Mouse (Mus musculus): ENCODE measurements around the gene Gm13090.

Gene Gm13090

DNA sequence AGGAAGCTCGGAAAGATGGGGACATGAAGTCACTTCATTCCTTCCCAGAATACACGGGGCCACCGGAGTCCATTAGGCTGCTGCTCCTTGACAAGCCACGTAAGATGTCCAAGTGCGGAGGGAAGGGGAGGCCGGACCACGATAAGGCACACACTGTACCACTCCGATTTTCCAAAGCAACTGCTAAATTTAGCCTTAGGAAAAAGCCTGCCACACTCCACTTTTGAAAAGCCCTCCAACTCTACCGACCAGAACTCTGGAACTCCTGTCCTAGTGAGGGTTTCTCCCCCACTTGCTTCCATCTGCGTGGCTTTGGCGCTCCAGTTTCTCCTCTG, 7.7 kb downstream of the Gm13090 start:
- DNase-seq = no peak

DNA sequence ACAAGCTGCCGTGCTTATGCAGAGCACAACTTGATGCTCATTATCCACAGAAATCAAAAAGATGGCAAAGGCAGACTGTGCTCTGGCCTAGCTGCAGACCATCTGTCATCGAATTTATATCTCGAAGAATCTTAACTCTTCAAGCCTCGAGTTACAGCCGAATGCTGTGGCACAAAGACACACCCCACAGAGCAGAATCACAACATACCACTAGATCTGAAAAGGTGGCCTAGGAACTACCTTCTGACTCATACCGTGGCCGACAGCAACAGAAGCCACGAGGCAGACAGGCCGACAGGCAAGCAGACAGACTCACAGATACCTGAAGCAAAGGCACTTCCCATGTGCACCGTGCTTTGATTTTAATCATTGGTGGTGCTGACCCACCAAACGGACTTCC, 14.3 kb downstream of the Gm13090 start:
- DNase-seq = no peak

DNA sequence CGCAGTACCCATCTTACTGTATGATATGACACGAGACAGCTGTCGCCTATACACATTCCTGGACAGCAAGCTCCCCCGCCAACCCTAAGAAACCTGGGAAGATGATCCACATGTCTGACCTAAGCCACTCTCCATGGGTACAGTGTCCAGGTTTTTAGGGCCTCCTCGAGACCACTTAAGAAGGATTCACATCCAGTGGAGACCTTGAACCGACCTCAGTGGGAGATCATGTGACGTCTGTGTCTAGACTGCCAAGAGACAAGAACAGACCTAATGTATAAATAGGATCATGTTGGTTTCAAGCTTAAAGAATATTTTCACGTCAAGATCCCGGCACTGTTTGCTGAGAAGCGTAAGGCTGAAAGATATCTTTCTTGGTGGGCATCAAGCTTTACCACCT, 14.8 kb downstream of the Gm13090 start:
- no peak for DNase-seq

DNA sequence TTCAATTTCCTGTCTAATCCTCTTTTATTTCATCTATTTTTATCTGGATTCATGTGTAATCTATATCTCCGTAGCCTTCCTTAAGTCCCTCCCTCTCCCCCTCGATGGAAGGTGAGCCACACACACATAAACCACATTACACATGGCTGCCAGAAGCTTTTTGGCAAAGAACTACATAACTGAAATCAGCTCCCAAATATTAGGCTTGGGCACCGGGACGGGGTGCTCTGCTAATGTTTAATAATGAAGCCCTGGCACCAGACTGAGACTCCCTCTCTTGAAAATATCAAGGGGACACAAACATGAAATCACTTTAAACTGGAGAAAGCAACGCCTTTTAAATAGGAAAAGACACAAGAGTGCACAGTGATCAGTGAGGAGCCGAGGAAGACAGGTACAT, 16.5 kb downstream of the Gm13090 start:
- DNase-seq = no peak

DNA sequence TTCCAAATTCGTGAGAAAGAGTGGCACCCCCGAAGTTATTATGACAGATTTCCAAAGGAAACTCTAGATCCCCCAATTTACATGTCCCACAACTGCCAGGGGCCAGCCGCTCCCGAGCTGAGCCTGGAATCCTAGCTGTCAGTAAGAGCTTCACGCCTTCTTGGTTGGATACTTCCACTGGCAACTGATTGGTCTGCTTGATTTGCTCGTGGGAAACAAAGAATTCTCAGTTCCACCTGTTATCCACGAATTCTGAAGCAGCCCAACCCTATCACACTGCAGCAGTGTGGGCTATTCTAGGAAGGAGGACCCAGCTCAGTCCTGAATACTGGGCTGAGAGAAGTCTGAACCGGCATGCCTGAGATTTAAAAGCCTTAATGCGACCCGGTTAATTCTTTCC, 17.1 kb downstream of the Gm13090 start:
- no peak for DNase-seq

DNA sequence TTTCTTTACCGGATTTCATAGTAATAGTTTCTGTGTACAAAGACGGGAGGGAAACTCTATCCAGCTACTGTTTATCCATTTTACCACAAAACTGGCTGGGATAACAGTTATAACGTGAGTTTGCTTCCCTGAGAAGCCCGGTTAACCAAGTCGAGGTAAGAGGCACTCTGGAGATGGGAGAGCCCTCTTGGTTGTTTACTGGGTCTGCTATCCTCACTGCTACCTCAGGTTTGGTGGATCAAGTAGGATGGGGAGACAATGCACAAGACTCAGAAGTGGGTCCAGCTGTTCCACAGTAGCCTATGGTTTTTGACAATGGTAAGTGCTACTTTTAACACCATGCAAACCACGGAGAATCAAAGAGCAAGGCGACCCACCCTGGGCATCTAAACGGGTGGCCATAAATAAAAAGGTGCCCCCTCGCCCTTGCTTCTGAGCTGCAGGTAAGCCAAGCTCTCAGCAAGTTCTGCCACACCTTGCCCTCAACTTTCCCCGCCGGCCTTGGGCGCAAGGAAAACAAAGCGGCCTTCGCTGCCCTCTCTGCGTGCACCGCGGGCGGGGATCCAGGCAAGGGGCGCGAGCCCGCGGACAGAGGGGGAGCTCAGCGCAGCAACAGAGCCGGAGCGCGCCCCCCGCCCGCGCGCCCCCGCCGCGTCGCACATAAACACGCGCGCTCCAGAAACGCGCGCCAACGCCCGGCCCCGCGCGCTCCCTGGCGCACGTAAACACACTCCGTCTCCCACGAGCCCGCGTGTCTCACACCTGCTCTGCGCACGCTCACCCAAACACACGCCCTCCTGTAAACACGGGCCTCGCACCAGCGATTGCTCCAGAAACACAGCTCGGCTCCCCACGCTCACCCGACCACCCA, 18.0 kb downstream of the Gm13090 start:
- DNase-seq = no peak

DNA sequence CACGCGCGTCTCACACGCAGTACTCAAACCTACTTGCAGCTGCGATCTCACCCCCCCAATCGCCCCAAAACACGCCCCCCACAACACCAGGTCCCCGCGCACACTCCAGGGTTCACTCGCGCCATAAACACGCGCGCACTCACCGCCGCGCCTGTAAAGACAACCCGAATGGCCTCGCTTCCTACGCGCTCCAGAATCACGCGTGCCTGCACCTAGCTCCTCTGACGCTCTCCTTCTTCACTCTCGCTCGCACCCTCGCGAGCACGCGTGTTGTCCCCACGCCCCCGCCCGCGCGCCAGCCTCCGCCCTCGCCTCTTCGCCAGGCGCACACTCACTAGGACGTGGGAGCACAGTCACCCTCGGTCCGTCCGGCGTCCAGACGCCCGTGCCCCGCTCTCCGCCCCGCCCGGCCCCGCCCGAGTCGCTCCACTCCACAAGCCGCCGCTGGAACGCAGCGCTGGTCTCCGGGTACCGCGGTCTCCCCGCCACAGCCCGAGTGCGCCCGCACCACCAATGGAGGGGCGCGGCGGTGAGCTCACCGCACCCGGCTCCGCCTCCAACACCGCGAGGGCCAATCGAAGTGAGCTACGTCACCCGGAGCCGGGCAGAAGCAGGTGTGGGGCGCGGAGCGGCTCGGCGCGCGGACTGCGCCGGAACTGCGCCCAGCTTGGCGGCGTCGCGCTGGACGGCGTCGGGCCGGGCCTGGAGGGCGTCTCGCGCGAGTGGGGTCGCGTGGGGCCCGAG, 18.8 kb downstream of the Gm13090 start:
- DNase-seq = peak; percentile 81 to 89

DNA sequence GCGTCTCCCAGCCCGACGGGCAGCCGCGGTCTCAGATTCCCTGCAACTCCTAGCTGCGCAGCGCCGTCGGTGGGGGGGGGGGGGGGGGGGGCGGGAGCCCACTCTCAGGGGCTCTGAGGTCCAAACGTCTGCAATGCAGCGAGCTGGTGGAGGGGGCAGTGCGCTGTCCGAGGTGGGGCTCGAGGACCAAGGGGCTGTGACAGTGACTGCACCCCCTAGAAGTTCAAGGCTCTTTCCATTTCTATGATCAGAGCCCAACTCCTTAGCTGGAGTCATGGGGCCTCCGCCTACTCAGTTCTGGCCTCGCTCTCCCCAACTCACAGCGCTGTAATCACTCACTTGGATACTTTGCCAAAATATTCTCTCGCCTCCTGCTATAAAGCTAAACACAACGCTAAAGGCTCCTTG, 19.5 kb downstream of the Gm13090 start:
- no peak for DNase-seq

DNA sequence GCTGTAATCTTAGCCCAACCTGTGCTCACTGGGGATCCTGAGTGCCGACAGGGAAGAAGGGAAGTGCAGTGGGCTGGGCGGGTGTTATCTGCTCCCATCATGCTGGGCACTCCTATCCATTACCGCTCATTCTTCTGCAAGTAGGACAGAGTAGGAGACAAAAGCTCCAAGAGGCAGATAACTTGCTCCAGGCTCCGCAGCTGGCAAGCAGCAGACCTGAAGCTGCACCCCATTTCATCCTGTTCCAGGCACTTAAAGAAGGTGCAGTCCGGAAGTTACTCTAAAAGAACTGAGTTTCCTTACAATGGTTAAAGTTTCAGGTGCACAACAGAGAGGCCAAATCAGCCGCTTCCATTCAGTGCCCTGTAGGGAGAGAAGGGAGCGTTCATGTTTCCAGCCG, 21.9 kb downstream of the Gm13090 start:
- DNase-seq = no peak

DNA sequence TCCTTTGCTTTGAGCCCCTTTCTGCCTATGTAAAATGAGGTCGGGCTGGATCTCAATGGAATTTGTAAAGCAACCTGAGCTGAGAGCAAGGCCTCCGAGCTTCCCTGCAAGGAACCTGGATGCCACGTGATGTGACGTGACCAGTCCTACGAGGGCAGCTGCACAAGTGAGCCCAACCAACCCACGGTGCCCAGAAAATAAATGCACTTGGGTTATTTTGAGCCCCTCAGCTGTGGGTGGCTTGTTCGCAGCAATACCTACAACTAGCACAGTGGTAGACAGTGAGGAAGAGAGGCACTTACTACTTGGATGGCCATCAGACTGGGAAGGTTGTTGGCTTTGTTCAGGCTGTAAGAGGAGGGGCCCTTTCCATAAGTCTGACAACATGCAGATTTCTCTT, 25.2 kb downstream of the Gm13090 start:
- no peak for DNase-seq

DNA sequence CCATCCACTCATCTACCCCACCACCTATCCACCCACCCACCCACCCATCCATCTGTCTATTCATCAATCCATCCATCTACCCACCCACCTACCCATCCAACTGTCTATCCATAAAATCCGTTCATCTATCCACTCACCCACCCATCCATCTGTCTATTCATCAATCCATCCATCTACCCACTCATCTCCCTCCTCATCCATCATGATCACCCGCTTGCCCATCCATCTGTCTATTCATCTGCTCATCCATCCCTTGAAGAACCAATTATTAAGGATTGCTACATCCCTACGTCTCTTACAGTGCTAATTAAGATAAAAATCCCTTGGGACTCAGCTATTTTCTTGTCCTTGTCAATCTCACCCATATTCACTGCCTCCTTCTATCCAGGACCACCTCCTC, 29.5 kb downstream of the Gm13090 start:
- no peak for DNase-seq

DNA sequence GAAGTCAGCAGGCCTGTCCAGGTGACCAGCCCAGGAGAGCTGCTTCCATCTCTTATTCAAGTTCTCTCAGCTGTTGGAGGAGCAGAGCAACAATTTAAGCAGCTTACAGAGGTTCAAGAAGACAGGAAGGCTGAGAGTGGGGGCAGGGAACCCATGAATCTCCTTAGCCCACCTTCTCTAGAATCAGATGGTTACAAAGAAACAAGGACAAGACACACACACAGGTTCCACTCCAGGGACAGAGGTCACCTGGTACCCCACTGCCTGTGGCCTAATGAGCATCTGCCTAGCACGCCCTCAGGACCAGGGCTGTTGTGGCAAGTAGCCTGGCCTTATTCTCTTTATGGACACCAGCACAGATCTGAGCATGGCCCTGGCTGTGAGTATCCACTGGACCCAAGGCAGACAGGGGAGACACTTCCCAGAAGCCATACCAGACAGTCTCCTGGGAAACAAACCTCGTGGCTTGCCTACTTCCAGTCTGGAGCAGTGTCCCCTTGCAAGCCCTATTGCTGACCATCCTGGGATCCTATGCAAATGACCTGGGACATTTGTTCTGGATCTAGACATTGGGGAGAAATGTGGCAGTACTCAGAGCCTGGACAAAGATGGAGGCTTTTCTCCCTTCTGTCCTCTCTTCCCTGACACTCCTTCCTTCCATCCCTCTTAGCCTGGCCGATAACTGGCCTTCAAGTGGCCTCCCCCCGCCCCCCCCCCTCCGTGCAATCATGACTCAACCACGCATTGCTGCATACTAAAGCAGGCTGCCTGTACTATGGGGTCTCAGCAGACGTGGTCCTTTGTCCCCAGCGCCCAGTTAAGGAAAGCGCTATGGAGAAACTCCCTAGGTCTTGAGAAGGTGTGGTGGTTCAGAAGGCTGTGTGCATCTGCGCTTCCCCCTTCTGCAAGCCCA, 38.5 kb downstream of the Gm13090 start:
- no peak for DNase-seq

DNA sequence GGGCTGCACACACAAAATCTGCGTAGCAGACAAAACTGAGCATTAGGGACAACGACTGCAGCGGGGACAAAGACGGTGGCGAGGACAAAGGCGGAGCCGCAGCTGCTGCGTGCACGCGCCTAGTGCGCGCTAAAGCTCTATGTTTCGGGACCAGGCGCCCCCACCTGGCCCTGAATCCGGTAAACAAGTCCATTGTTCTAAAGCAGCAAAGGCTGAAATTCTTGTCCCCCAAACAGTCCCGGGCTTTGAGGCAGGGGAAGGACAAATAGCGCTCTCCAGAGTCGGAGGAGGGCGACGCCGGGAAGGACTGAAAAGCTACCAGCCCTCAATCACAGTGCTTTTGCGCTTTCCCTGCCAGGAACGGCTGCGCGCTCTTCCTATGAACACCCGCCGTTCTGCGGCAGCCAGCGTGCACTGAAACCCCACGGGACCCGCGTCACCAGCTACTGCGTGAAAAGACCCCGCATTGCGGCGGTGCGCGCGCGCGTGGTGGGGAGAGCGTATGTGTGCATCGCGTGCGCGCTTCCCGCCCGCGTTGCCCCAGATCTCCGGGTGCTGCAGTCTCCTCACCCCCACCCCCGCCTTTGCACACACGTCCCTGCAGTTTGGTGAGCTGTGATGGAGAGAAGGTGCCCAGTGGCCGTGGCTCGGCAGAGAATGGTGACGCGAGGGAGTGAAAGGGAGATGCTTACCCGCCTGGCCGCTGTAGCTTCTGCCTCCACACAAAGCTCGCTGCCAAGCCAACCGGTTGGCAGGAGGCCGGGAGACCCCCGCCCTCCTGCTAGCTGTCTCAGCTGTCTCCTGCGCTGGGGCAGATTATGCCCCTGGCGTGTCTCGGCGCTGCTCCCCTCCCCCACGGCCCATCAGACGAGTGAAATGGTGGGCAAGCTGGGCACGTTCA, 39.5 kb downstream of the Gm13090 start:
- DNase-seq = peak in 1 of 2 experiments; percentile 52

DNA sequence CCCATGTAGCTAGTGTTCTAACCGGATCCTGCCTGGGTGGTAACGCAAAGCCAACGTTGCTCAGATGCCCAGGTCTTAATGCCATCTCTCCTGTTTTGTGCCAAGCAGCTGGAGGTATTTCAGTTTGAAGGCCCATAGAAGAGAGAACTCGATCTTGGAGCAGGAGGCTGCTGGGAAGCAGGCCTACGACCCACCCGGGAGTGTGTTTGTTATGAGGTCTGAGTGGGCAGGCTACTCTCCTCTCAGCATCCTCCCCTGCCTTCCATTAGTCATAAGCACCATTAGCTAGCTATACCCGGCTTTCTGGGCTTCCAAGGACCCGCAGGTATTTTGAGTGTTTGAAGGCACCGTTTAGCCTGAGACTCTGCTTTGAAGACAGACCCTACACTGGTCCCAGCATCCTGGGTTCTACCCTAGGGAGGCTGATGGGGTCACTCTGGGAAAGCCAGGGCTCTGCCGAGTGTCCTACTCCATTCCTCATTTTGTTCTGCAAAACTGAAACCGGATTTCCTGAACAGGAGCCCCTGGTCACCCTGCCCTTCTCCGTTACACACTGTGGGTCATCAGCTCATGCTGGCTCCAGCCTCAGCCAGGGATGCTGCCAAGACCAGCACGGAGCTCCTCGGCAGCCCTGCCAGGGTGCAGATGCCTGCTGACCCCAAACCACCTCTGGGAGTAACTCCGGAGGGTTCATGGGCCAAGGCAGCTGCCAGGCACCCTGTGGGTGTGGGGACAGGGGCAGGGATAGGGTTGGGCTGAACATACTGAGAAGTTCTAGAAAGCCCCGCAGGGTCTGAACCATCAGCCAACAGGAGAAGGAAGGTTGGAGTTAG, 40.6 kb downstream of the Gm13090 start:
- no peak for DNase-seq

DNA sequence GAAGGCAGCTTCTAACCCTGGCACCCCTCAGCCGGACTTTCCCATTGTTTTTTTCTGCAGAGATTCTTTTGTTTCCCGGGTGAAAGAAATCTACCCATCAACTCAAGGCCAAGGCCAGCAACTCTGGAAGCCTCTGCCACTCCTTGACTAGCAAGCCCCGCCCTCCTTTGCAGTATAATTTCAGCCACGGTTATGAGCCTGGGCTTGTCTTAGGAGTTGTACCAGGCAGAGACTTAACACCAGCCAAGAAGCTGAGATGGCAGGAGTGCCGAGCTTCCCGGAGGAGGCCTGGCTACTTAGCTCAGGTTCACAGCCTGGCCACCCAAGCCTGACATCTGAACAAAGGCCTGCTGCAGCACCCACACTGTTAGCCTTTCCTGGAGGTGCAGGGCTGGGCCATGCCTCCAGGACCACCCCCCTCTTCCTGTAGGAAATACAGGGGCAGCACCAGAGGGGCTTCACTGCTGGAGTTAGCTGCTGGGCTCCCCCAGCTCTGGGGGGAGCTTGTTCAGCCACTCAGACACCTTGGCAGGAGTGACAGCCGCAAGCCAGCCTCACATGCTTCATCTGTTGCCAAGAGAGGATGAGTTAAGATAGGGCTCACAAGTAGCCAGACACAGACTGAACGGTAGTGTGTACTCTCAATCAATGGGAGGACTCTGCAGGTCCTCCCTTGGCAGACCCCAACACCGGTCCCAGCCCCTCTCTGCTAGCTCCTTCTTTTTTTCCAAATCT, 41.6 kb downstream of the Gm13090 start:
- no peak for DNase-seq

DNA sequence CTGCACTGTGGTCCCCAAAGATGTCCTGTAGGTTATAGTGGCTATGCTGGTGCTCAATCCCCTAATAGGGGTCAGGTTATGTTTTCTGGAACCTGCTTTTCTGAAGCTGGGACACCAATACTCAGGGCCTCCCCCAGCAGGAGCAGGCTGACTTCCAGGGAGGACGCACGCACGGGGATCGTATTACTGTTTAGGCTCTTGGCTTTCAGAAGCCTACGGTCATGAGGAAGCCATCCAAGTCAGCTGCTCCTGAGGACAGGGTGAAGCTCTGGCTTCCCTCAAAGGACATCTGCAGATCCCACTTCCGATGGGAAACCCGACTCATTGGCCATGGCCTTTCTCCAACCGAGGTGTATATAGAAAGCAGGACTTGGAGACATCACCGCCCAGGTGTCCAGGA, 43.1 kb downstream of the Gm13090 start:
- DNase-seq = no peak

DNA sequence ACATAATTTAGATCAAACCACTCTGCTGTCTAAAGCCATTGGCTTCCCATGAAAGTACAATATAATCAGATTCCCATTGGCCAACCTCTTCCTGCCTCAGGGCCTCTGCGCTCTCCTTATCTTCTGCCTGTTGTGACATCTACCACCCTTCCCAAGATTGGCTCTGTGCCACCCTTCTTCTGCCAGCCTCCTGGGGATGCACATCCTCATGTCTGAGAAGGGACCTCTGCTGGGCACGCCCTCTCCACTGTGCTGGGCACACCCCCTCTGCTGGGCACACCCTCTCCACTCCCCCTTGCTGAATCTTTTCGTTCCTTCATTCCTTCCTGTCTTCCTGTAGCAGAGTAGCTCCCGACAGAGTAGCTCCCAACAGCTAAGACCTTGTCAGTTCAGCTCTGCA, 44.4 kb downstream of the Gm13090 start:
- DNase-seq = no peak

DNA sequence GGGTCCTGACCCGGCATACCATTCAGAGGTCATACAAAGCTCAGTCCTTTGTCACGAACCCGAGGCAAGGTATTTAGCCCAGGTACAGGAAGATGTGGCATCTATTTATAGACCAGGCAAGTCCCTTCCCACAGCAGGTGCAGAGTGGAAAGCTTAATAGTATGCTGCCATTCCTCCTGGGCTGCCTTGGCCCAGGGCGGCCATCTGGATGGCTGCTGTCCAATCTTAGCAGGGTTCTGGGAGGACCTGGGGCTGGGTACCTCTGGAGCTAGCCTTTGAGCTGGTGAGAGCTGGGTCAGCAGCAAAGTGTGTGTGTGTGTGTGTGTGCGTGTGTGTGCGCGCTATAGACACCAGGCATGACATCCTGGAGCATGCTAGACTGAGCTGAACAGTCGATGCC, 46.1 kb downstream of the Gm13090 start:
- DNase-seq = peak in 1 of 2 experiments; percentile 3

DNA sequence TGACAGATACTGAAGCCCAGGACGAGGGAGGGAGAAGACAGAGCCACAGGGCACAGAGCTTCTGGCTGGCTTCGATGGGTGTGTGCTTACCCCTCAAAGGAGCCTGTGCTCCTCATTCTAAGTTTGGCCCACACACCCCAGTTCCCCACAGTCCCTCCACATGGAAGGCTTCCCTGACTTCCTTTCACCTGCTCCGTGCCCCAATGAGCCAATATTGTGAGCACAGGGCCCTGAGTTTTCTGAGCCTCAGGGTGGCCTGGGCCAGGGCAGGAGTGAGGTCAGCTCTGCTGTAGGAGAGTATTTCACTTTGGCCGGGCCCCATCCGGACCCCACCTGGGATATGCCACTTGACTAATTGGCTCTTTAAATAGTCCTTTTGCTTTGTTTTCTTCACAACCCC, 48.3 kb downstream of the Gm13090 start:
- no peak for DNase-seq

DNA sequence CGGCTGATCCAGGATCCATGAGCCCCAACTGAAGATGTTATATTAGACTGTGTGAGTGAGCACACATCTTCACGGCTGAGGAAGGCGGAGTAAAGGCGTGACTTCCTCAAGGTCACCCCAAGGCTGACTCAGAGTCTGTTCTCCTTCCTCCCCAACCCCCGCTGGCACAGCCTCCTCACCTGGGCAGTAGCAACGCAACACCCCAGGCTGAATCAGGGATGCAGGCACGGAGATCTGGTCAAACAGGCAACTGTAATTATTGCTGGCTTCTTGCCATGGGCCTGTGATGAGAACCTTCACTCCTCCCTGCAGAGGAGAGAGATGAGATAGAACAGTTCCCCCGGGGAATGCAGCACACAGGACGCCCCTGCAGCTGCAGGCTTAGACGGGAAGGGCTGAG, 48.8 kb downstream of the Gm13090 start:
- DNase-seq = peak; percentile 12 to 19

DNA sequence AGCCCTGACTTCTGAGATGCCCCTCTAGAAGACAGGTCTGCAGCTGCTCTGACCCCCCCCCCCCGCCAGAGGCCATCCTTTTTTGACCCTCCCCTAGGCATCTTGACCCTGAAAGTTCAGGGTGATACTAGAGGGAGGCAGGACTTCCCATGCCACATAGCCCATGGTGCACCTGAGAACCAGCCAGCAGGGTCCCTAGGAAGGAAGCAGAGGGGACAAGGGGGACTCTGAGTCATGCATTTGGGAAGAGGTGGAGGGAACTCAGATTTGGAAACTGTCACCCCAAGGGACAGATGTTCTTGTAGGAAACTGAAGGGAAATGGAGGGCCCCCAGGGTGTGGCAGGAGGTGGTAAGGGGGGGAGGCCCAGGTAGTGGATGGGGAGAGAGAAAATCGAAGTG, 49.2 kb downstream of the Gm13090 start:
- DNase-seq = no peak
